Mouse (Mus musculus): Measurements from ENCODE around the gene Ankrd50. TPM values are rescaled to one million over a fixed set of nuclear protein-coding genes. Genes with fewer than 3 reads are reported as not detected.

The Ankrd50 gene
- polyA plus RNA-seq, 1 experiment from 2014 or later, result 22.3 TPM

- H3K4me2 ChIP-seq, result no peak overlapping the region
- no peaks in the 10 kb centered on the region for H3K27me3 ChIP-seq
- WGBS, result 86% methylated on average over 5 of the region's 5 CpGs
- no peak for ATAC-seq (ENCODE audit: low read depth)
- H3K36me3 ChIP-seq, result no peaks in the 10 kb centered on the region
- peaks cover 8% of the 10 kb centered on the region for H3K4me1 ChIP-seq (replicated peaks)
- H3K4me3 ChIP-seq, result no peak overlapping the region
- no peak overlapping the region for H3K9ac ChIP-seq
- no peak overlapping the region for H3K27ac ChIP-seq (replicated peaks)
- H3K9me3 ChIP-seq, result no peaks in the 10 kb centered on the region
Observed at GRCm38 (mm10) chr3:38431461-38431860, 53.2 kb downstream of the Ankrd50 start.

- H3K27ac ChIP-seq (replicated peaks), result no peak overlapping the region
- H3K27me3 ChIP-seq, result no peaks in the 10 kb centered on the region
- no peak overlapping the region for H3K9ac ChIP-seq
- no peaks in the 10 kb centered on the region for H3K36me3 ChIP-seq
- H3K9me3 ChIP-seq, result no peaks in the 10 kb centered on the region
- ATAC-seq (ENCODE audit: low read depth), result no peak
- no peak overlapping the region for H3K4me3 ChIP-seq
- WGBS, result 71% methylated on average over 6 of the region's 6 CpGs
- H3K4me1 ChIP-seq (replicated peaks), result peaks cover 8% of the 10 kb centered on the region
- H3K4me2 ChIP-seq, result no peak overlapping the region
Observed at GRCm38 (mm10) chr3:38431042-38431441, 53.6 kb downstream of the Ankrd50 start.

GRCm38 (mm10) chr3:38427200-38427599 lies 57.4 kb downstream of the Ankrd50 start:
- no peaks in the 10 kb centered on the region for H3K4me1 ChIP-seq (replicated peaks)
- H3K4me3 ChIP-seq, result no peak overlapping the region
- H3K4me2 ChIP-seq, result no peak overlapping the region
- H3K27ac ChIP-seq (replicated peaks), result no peak overlapping the region
- no peaks in the 10 kb centered on the region for H3K27me3 ChIP-seq
- 95% methylated on average over 1 of the region's 1 CpGs for WGBS
- no peaks in the 10 kb centered on the region for H3K9me3 ChIP-seq
- no peaks in the 10 kb centered on the region for H3K36me3 ChIP-seq
- ATAC-seq (ENCODE audit: low read depth), result no peak
- H3K9ac ChIP-seq, result no peak overlapping the region

- no peak overlapping the region for H3K4me3 ChIP-seq
- no peaks in the 10 kb centered on the region for H3K9me3 ChIP-seq
- no peak overlapping the region for H3K27ac ChIP-seq (replicated peaks)
- H3K4me1 ChIP-seq (replicated peaks), result no peaks in the 10 kb centered on the region
- 84% methylated on average over 4 of the region's 4 CpGs for WGBS
- no peak for ATAC-seq (ENCODE audit: low read depth)
- no peaks in the 10 kb centered on the region for H3K27me3 ChIP-seq
- no peaks in the 10 kb centered on the region for H3K36me3 ChIP-seq
- no peak overlapping the region for H3K9ac ChIP-seq
- H3K4me2 ChIP-seq, result no peak overlapping the region
Observed at GRCm38 (mm10) chr3:38423966-38424365, 60.7 kb downstream of the Ankrd50 start.

- Histone ChIP-seq H3K36me3 (no peaks in the 10 kb centered on the region), H3K27me3 (no peaks in the 10 kb centered on the region), H3K9ac (no peak overlapping the region), H3K4me1 (replicated peaks) (no peaks in the 10 kb centered on the region), H3K9me3 (no peaks in the 10 kb centered on the region), H3K27ac (replicated peaks) (no peak overlapping the region), H3K4me3 (no peak overlapping the region), H3K4me2 (no peak overlapping the region)
- whole genome bisulfite sequencing, result 93% methylated on average over 3 of the region's 3 CpGs
- no peak for ATAC-seq (ENCODE audit: low read depth)
Observed at GRCm38 (mm10) chr3:38419896-38420295, 64.7 kb downstream of the Ankrd50 start.

GRCm38 (mm10) chr3:38415292-38415930 lies 69.2 kb downstream of the Ankrd50 start:
- ATAC-seq (ENCODE audit: low read depth), result no peak
- 69% methylated on average over 3 of the region's 3 CpGs for WGBS

More at GRCm38 (mm10) chr3:38415292-38415930, 69.2 kb downstream of the Ankrd50 start:
- Histone ChIP-seq H3K4me3 (no peak overlapping the region), H3K4me1 (replicated peaks) (no peaks in the 10 kb centered on the region), H3K27me3 (no peaks in the 10 kb centered on the region), H3K9me3 (no peaks in the 10 kb centered on the region), H3K9ac (no peak overlapping the region), H3K27ac (replicated peaks) (no peak overlapping the region), H3K36me3 (no peaks in the 10 kb centered on the region), H3K4me2 (no peak overlapping the region)

Measured in neural tube, embryonic 13.5 days (tissue).